Mouse (Mus musculus) embryonic facial prominence, embryonic 15.5 days (tissue): ENCODE data around the gene Them7. TPM values are rescaled to one million over a fixed set of nuclear protein-coding genes. Genes with fewer than 3 reads are reported as not detected.
A peak's percentile ranks its signal among the peaks of the same experiment; 100 is the strongest.

Experiments
- ATAC-seq: fragments of 200-750 bp; cut with Nextera tagmentation; 2 replicates; pipeline ENCODE4 v1.8.0; 2017; ENCODE audit warnings: low read depth, moderate TSS enrichment; ENCODE audit not compliant: insufficient number of reproducible peaks, low FRiP score, low TSS enrichment
- H3K27ac ChIP-seq: fragments of 300-500 bp; sonication (generic); replicated peaks from 2 replicates; pipeline ENCODE4 v1.5.1; 2015; ENCODE audit warnings: mild to moderate bottlenecking, inconsistent platforms
- H3K27me3 ChIP-seq: fragments of 300-500 bp; sonication (generic); 2 replicates; pipeline ENCODE4 v1.6.1; 2015; ENCODE audit warnings: inconsistent platforms
- H3K36me3 ChIP-seq: fragments of 300-500 bp; sonication (generic); 2 replicates; pipeline ENCODE4 v1.6.1; 2015; ENCODE audit warnings: mild to moderate bottlenecking, inconsistent platforms
- H3K4me1 ChIP-seq: fragments of 300-500 bp; sonication (generic); 2 replicates; pipeline ENCODE4 v1.6.1; 2015; ENCODE audit warnings: inconsistent platforms
- H3K4me2 ChIP-seq: fragments of 300-500 bp; sonication (generic); replicated peaks from 2 replicates; pipeline ENCODE4 v1.6.1; 2015; ENCODE audit warnings: mild to moderate bottlenecking, inconsistent platforms
- H3K4me3 ChIP-seq: fragments of 300-500 bp; sonication (generic); replicated peaks from 2 replicates; pipeline ENCODE4 v1.5.1; 2015; ENCODE audit warnings: mild to moderate bottlenecking, inconsistent platforms
- H3K9ac ChIP-seq: fragments of 300-500 bp; sonication (generic); 2 replicates; pipeline ENCODE4 v1.6.1; 2015; ENCODE audit warnings: inconsistent platforms
- H3K9me3 ChIP-seq: fragments of 300-500 bp; sonication (generic); replicated peaks from 2 replicates; pipeline ENCODE4 v1.6.1; 2016; ENCODE audit warnings: inconsistent platforms
- WGBS: fragments of 180-500 bp; shearing (Covaris S2); methylation state at CpG from one replicate; pipeline ENCODE4 v1.1.7; 2015; 5-methylcytosine and 5-hydroxymethylcytosine counted together
- polyA plus RNA-seq: library from polyadenylated mRNA; unstranded; fragments of >200 nt; fragmentation: Nextera tagmentation; extraction: Ambion mirVana; gene quantifications from 2 replicates; pipeline ENCODE4 v1.2.1, GENCODE M21; 2015

Gene Them7
- polyA plus RNA-seq, 1 experiment from 2014 or later = 0.48 TPM

GRCm38 (mm10) chr2:105215914-105216313, 8.2 kb upstream of the Them7 start:
- no peaks in the 10 kb centered on the region for H3K9me3 ChIP-seq

GRCm38 (mm10) chr2:105219229-105219628, 4.9 kb upstream of the Them7 start:
- 83% methylated on average over 5 of the region's 5 CpGs for WGBS
- no peak overlapping the region for H3K4me3 ChIP-seq
- no peak overlapping the region for H3K4me2 ChIP-seq
- no peak overlapping the region for H3K27ac ChIP-seq
- no peaks in the 10 kb centered on the region for H3K36me3 ChIP-seq
- no peak overlapping the region for H3K9ac ChIP-seq
- H3K27me3 ChIP-seq = peaks cover 12% of the 10 kb centered on the region; the same call in 1 of the 2 replicates
- no peak for ATAC-seq
- H3K4me1 ChIP-seq = peaks cover 7% of the 10 kb centered on the region
- H3K9me3 ChIP-seq = no peaks in the 10 kb centered on the region

More at GRCm38 (mm10) chr2:105215914-105216313, 8.2 kb upstream of the Them7 start:
- H3K36me3 ChIP-seq = no peaks in the 10 kb centered on the region
- no peak overlapping the region for H3K9ac ChIP-seq
- ATAC-seq = no peak
- no peaks in the 10 kb centered on the region for H3K27me3 ChIP-seq
- no peak overlapping the region for H3K4me2 ChIP-seq
- H3K27ac ChIP-seq = no peak overlapping the region
- 50% methylated on average over 8 of the region's 8 CpGs for WGBS
- H3K4me3 ChIP-seq = no peak overlapping the region
- 0 out of 2 replicates have a peak, but pooled peaks cover under 1% of the 10 kb centered on the region for H3K4me1 ChIP-seq

- H3K36me3 ChIP-seq = no peaks in the 10 kb centered on the region
- peaks cover 11% of the 10 kb centered on the region for H3K4me1 ChIP-seq
- no peak overlapping the region for H3K9ac ChIP-seq
- no peak overlapping the region for H3K4me3 ChIP-seq
- WGBS = 43% methylated on average over 8 of the region's 8 CpGs
- no peak overlapping the region for H3K4me2 ChIP-seq
- peaks cover 16% of the 10 kb centered on the region for H3K27me3 ChIP-seq
- no peaks in the 10 kb centered on the region for H3K9me3 ChIP-seq
- H3K27ac ChIP-seq = no peak overlapping the region
- ATAC-seq = no peak
Observed at GRCm38 (mm10) chr2:105219664-105220063, 4.5 kb upstream of the Them7 start.

GRCm38 (mm10) chr2:105220738-105221303, 3.3 kb upstream of the Them7 start:
- ATAC-seq = peak; percentile 65; the same call in 1 of the 2 replicates
- H3K4me3 ChIP-seq = no peak overlapping the region
- H3K27ac ChIP-seq = no peak overlapping the region
- H3K4me2 ChIP-seq = no peak overlapping the region
- H3K4me1 ChIP-seq = peaks cover 15% of the 10 kb centered on the region
- H3K36me3 ChIP-seq = no peaks in the 10 kb centered on the region
- H3K27me3 ChIP-seq = peaks cover 22% of the 10 kb centered on the region
- 46% methylated on average over 9 of the region's 9 CpGs for WGBS
- H3K9ac ChIP-seq = no peak overlapping the region
- H3K9me3 ChIP-seq = no peaks in the 10 kb centered on the region

- H3K36me3 ChIP-seq = no peaks in the 10 kb centered on the region
- peaks cover 15% of the 10 kb centered on the region for H3K4me1 ChIP-seq
- H3K9ac ChIP-seq = no peak overlapping the region
- no peak overlapping the region for H3K4me3 ChIP-seq
- peaks cover 40% of the 10 kb centered on the region for H3K27me3 ChIP-seq
- H3K4me2 ChIP-seq = no peak overlapping the region
- ATAC-seq = no peak
- H3K27ac ChIP-seq = no peak overlapping the region
- no peaks in the 10 kb centered on the region for H3K9me3 ChIP-seq
- 90% methylated on average over 11 of the region's 11 CpGs for WGBS
Observed at GRCm38 (mm10) chr2:105223606-105224005, 514 bp upstream of the Them7 start.

- H3K27ac ChIP-seq = no peak overlapping the region
- H3K4me2 ChIP-seq = peak overlapping the region; percentile 61
- H3K9me3 ChIP-seq = no peaks in the 10 kb centered on the region
- H3K4me1 ChIP-seq = peaks cover 15% of the 10 kb centered on the region
- no peak overlapping the region for H3K9ac ChIP-seq
- H3K27me3 ChIP-seq = peaks cover 49% of the 10 kb centered on the region
- ATAC-seq = no peak; the same call in 1 of the 2 replicates
- no peaks in the 10 kb centered on the region for H3K36me3 ChIP-seq
- peak overlapping the region; percentile 39 for H3K4me3 ChIP-seq
- WGBS = 25% methylated on average over 3 of the region's 3 CpGs
Observed at GRCm38 (mm10) chr2:105224987-105225375, 861 bp downstream of the Them7 start.

- Histone ChIP-seq H3K4me3 (no peak overlapping the region), H3K4me1 (peaks cover 10% of the 10 kb centered on the region), H3K36me3 (no peaks in the 10 kb centered on the region), H3K9me3 (no peaks in the 10 kb centered on the region), H3K4me2 (no peak overlapping the region), H3K27ac (no peak overlapping the region), H3K27me3 (peaks cover 53% of the 10 kb centered on the region), H3K9ac (no peak overlapping the region)
- 48% methylated on average over 7 of the region's 7 CpGs for WGBS
- no peak for ATAC-seq
Observed at GRCm38 (mm10) chr2:105226297-105226958, 2.3 kb downstream of the Them7 start.

- H3K27ac ChIP-seq = no peak overlapping the region
- H3K27me3 ChIP-seq = peaks cover 54% of the 10 kb centered on the region
- no peak overlapping the region for H3K4me3 ChIP-seq
- H3K4me1 ChIP-seq = peaks cover 10% of the 10 kb centered on the region
- no peaks in the 10 kb centered on the region for H3K9me3 ChIP-seq
- H3K9ac ChIP-seq = no peak overlapping the region
- ATAC-seq = no peak
- WGBS = 78% methylated on average over 2 of the region's 2 CpGs
- no peaks in the 10 kb centered on the region for H3K36me3 ChIP-seq
- H3K4me2 ChIP-seq = no peak overlapping the region
Observed at GRCm38 (mm10) chr2:105228416-105228815, 4.3 kb downstream of the Them7 start.

- Histone ChIP-seq H3K27me3 (peaks cover 42% of the 10 kb centered on the region), H3K4me3 (no peak overlapping the region), H3K9me3 (no peaks in the 10 kb centered on the region), H3K4me1 (no peaks in the 10 kb centered on the region), H3K27ac (no peak overlapping the region), H3K36me3 (no peaks in the 10 kb centered on the region), H3K9ac (no peak overlapping the region), H3K4me2 (no peak overlapping the region)
- WGBS = 2% methylated on average over 1 of the region's 1 CpGs
- no peak for ATAC-seq
Observed at GRCm38 (mm10) chr2:105230333-105230732, 6.2 kb downstream of the Them7 start.

- Histone ChIP-seq H3K9me3 (no peaks in the 10 kb centered on the region), H3K9ac (no peak overlapping the region), H3K4me2 (no peak overlapping the region), H3K36me3 (no peaks in the 10 kb centered on the region), H3K4me1 (no peaks in the 10 kb centered on the region), H3K27ac (no peak overlapping the region), H3K27me3 (peaks cover 30% of the 10 kb centered on the region), H3K4me3 (no peak overlapping the region)
- ATAC-seq = no peak
- 34% methylated on average over 4 of the region's 4 CpGs for WGBS
Observed at GRCm38 (mm10) chr2:105232386-105232785, 8.3 kb downstream of the Them7 start.

GRCm38 (mm10) chr2:105234278-105234677, 10.2 kb downstream of the Them7 start:
- H3K27ac ChIP-seq = no peak overlapping the region
- no peak for ATAC-seq
- no peak overlapping the region for H3K4me2 ChIP-seq
- no peaks in the 10 kb centered on the region for H3K4me1 ChIP-seq
- H3K4me3 ChIP-seq = no peak overlapping the region
- WGBS = 52% methylated on average over 6 of the region's 6 CpGs
- no peak overlapping the region for H3K9ac ChIP-seq
- H3K9me3 ChIP-seq = no peaks in the 10 kb centered on the region
- H3K27me3 ChIP-seq = peaks cover 24% of the 10 kb centered on the region
- no peaks in the 10 kb centered on the region for H3K36me3 ChIP-seq
